Mouse (Mus musculus) gastrocnemius, postnatal 4 days (tissue): ENCODE results near the gene Nlrp4c. TPM values are rescaled to one million over a fixed set of nuclear protein-coding genes. Genes with fewer than 3 reads are reported as not detected.
"Not testable (repeated sequence)": the region's sequence is repeated elsewhere in the genome, so short reads cannot be mapped to it uniquely, and the experiment has no call there.

Source experiments
- DNase-seq, 2 experiments: peaks; one replicate each; pipeline ENCODE4 v3.0.0; 2021 to 2022; ENCODE audit warnings: low spot score in 2 of 2, mixed read lengths in 2 of 2
- long read RNA-seq, 2 experiments: library from polyadenylated mRNA; stranded (forward); transcript quantifications; one replicate each; pipeline ENCODE4 v2.0.0; 2021
- total RNA-seq, 2 experiments: library from RNA; stranded (reverse); gene quantifications; 2 replicates each; pipeline ENCODE4 v1.2.3; 2021

Nlrp4c gene
- total RNA-seq = not detected
- long read RNA-seq, experiment 1 = 0 reads
- long read RNA-seq, experiment 2 = 0 reads

- DNase-seq = no peak
Observed at GRCm38 (mm10) chr7:6044861-6045260, at the start of gene Nlrp4c. TSS of gene Nlrp4c (plus strand) at chr7:6045161.

GRCm38 (mm10) chr7:6010910-6011309, 34.1 kb upstream of the Nlrp4c start, which contains the start of gene Vmn1r65:
TSS of gene Vmn1r65 (minus strand) at chr7:6011010.
- DNase-seq = no peak

- DNase-seq = no peak
Observed at GRCm38 (mm10) chr7:6119501-6119900, 74.5 kb downstream of the Nlrp4c start.

GRCm38 (mm10) chr7:6120104-6120503, 75.1 kb downstream of the Nlrp4c start:
- DNase-seq = not testable (repeated sequence)

- DNase-seq = not testable (repeated sequence)
Observed at GRCm38 (mm10) chr7:6121128-6121527, 76.2 kb downstream of the Nlrp4c start.

GRCm38 (mm10) chr7:6126690-6127448, 81.9 kb downstream of the Nlrp4c start:
- DNase-seq = peak in 1 of 2 experiments; percentile 71

GRCm38 (mm10) chr7:6130346-6130745, 85.4 kb downstream of the Nlrp4c start:
- no peak for DNase-seq

GRCm38 (mm10) chr7:6132646-6133045, 87.7 kb downstream of the Nlrp4c start:
- DNase-seq = no peak

GRCm38 (mm10) chr7:6136497-6136896, 91.5 kb downstream of the Nlrp4c start:
- no peak for DNase-seq

GRCm38 (mm10) chr7:6139295-6139694, 94.3 kb downstream of the Nlrp4c start:
- DNase-seq = no peak

- no peak for DNase-seq
Observed at GRCm38 (mm10) chr7:6143991-6144531, 99.1 kb downstream of the Nlrp4c start.

GRCm38 (mm10) chr7:6145423-6146188, 100.6 kb downstream of the Nlrp4c start:
- DNase-seq = no peak

GRCm38 (mm10) chr7:6146194-6146981, 101.4 kb downstream of the Nlrp4c start:
- no peak for DNase-seq

- no peak for DNase-seq
Observed at GRCm38 (mm10) chr7:6146982-6147325, 102.0 kb downstream of the Nlrp4c start.

GRCm38 (mm10) chr7:6147688-6148087, 102.7 kb downstream of the Nlrp4c start:
- DNase-seq = no peak

- DNase-seq = no peak
Observed at GRCm38 (mm10) chr7:6151266-6151665, 106.3 kb downstream of the Nlrp4c start.

- no peak for DNase-seq
Observed at GRCm38 (mm10) chr7:6152036-6152435, 107.1 kb downstream of the Nlrp4c start.

- no peak for DNase-seq
Observed at GRCm38 (mm10) chr7:6153131-6153530, 108.2 kb downstream of the Nlrp4c start.

GRCm38 (mm10) chr7:6154164-6154563, 109.2 kb downstream of the Nlrp4c start:
- no peak for DNase-seq
